Mouse (Mus musculus) liver, embryonic 11.5 days (tissue): Measurements from ENCODE around the gene Stx7. TPM values are rescaled to one million over a fixed set of nuclear protein-coding genes. Genes with fewer than 3 reads are reported as not detected.
A peak's percentile ranks its signal among the peaks of the same experiment; 100 is the strongest.

Experiments
- ATAC-seq: fragments of 200-750 bp; cut with Nextera tagmentation; replicated peaks from 2 replicates; pipeline ENCODE4 v1.8.0; 2017; ENCODE audit warnings: moderate number of reproducible peaks, mild to moderate bottlenecking, moderate TSS enrichment, moderate library complexity; ENCODE audit not compliant: low FRiP score
- DNase-seq: peaks from one replicate; pipeline ENCODE4 v3.0.0-alpha.2; 2017; ENCODE audit warnings: low spot score
- H3K27ac ChIP-seq: fragments of 300-500 bp; sonication (generic); 2 replicates; pipeline ENCODE4 v1.5.1; 2014; ENCODE audit warnings: mild to moderate bottlenecking, low read depth, low read length, control low read depth
- H3K27me3 ChIP-seq: fragments of 300-500 bp; sonication (generic); replicated peaks from 2 replicates; pipeline ENCODE4 v1.6.1; 2014; ENCODE audit warnings: low read length, mixed read lengths; ENCODE audit not compliant: control insufficient read depth, insufficient read depth
- H3K36me3 ChIP-seq: fragments of 300-500 bp; sonication (generic); 2 replicates; pipeline ENCODE4 v1.6.1; 2014; ENCODE audit warnings: mild to moderate bottlenecking, low read length, moderate library complexity, mixed read lengths; ENCODE audit not compliant: control insufficient read depth, insufficient read depth
- H3K4me1 ChIP-seq: fragments of 300-500 bp; sonication (generic); replicated peaks from 2 replicates; pipeline ENCODE4 v1.6.1; 2014; ENCODE audit warnings: low read length, mixed read lengths; ENCODE audit not compliant: control insufficient read depth, insufficient read depth
- H3K4me2 ChIP-seq: fragments of 300-500 bp; sonication (generic); 2 replicates; pipeline ENCODE4 v1.6.1; 2014; ENCODE audit warnings: mild to moderate bottlenecking, control low read depth, moderate library complexity
- H3K4me3 ChIP-seq: fragments of 300-500 bp; sonication (generic); 2 replicates; pipeline ENCODE4 v1.5.1; 2014; ENCODE audit warnings: low read depth, low read length, control low read depth
- H3K9ac ChIP-seq: fragments of 300-500 bp; sonication (generic); 2 replicates; pipeline ENCODE4 v1.6.1; 2014; ENCODE audit warnings: low read depth, low read length, control low read depth
- H3K9me3 ChIP-seq: fragments of 300-500 bp; sonication (generic); 2 replicates; pipeline ENCODE4 v1.6.1; 2016; ENCODE audit warnings: low read length, inconsistent platforms, mixed read lengths; ENCODE audit not compliant: control insufficient read depth
- WGBS: fragments of 180-500 bp; shearing (Covaris S2); extraction: QIAGEN DNeasy Blood & Tissue Kit; methylation state at CpG from one replicate; pipeline ENCODE4 v1.1.7; 2014; 5-methylcytosine and 5-hydroxymethylcytosine counted together
- polyA plus RNA-seq: library from polyadenylated mRNA; unstranded; fragments of >200 nt; fragmentation: Nextera tagmentation; extraction: Ambion mirVana; gene quantifications from 2 replicates; pipeline ENCODE4 v1.2.1, GENCODE M21; 2014

Gene Stx7
- polyA plus RNA-seq, 1 experiment from 2014 or later = 50.7 TPM

GRCm38 (mm10) chr10:24223449-24224143, 74.5 kb downstream of the Stx7 start, which contains the start of gene Moxd1:
Gene Moxd1, plus strand, starts transcription at chr10:24223517.
- Histone ChIP-seq H3K9ac (no peak within 1 kb of the TSS), H3K4me3 (peak within 1 kb of the TSS; percentile 46), H3K4me1 (no peaks in the 10 kb centered on the region), H3K4me2 (peak within 1 kb of the TSS; percentile 72), H3K27me3 (peaks cover 34% of the 10 kb centered on the region), H3K36me3 (no peaks in the 10 kb centered on the region), H3K9me3 (no peaks in the 10 kb centered on the region), H3K27ac (no peak within 1 kb of the TSS)
- DNase-seq = peak; percentile 39
- WGBS = 2% methylated on average over 55 of the region's 56 CpGs
- ATAC-seq = 0 out of 2 replicates have a peak, but pooled peaks have one; percentile 41

- H3K4me3 ChIP-seq = no peak overlapping the region
- H3K4me2 ChIP-seq = no peak overlapping the region
- H3K27me3 ChIP-seq = peaks cover 34% of the 10 kb centered on the region
- no peaks in the 10 kb centered on the region for H3K4me1 ChIP-seq
- DNase-seq = no peak
- no peaks in the 10 kb centered on the region for H3K9me3 ChIP-seq
- no peak overlapping the region for H3K9ac ChIP-seq
- H3K36me3 ChIP-seq = no peaks in the 10 kb centered on the region
- 28% methylated on average over 8 of the region's 8 CpGs for WGBS
- H3K27ac ChIP-seq = no peak overlapping the region
- no peak for ATAC-seq
These were observed 75.5 kb downstream of the Stx7 start for GRCm38 (mm10) chr10:24224591-24224990.

- Histone ChIP-seq H3K9me3 (no peaks in the 10 kb centered on the region), H3K9ac (no peak overlapping the region), H3K4me1 (no peaks in the 10 kb centered on the region), H3K27me3 (peaks cover 17% of the 10 kb centered on the region), H3K4me2 (no peak overlapping the region), H3K27ac (no peak overlapping the region), H3K4me3 (no peak overlapping the region), H3K36me3 (no peaks in the 10 kb centered on the region)
- WGBS = 69% methylated on average over 12 of the region's 12 CpGs
- no peak for DNase-seq
- ATAC-seq = no peak
These were observed 79.4 kb downstream of the Stx7 start for GRCm38 (mm10) chr10:24228318-24229183.

GRCm38 (mm10) chr10:24232281-24232680, 83.2 kb downstream of the Stx7 start:
- Histone ChIP-seq H3K9me3 (no peaks in the 10 kb centered on the region), H3K36me3 (no peaks in the 10 kb centered on the region), H3K4me2 (no peak overlapping the region), H3K4me3 (no peak overlapping the region), H3K9ac (no peak overlapping the region), H3K27ac (no peak overlapping the region), H3K4me1 (no peaks in the 10 kb centered on the region), H3K27me3 (no peaks in the 10 kb centered on the region)
- no peak for DNase-seq
- no peak for ATAC-seq
- 75% methylated on average over 4 of the region's 4 CpGs for WGBS

- Histone ChIP-seq H3K9me3 (no peaks in the 10 kb centered on the region), H3K36me3 (no peaks in the 10 kb centered on the region), H3K4me1 (no peaks in the 10 kb centered on the region), H3K9ac (no peak overlapping the region), H3K4me3 (no peak overlapping the region), H3K4me2 (no peak overlapping the region), H3K27me3 (no peaks in the 10 kb centered on the region), H3K27ac (no peak overlapping the region)
- ATAC-seq (no peak), DNase-seq (no peak)
- WGBS = 82% methylated on average over 23 of the region's 23 CpGs
These were observed 86.6 kb downstream of the Stx7 start for GRCm38 (mm10) chr10:24235426-24236283.

Other genes starting within 250 kb of the Stx7 start
- not detected in 2 replicates for gene Taar1, start 228.9 kb upstream of the Stx7 start, polyA plus RNA-seq
- gene Taar2, start 210.7 kb upstream of the Stx7 start, polyA plus RNA-seq = not detected in 2 replicates
- not detected in 2 replicates for gene Taar3, start 199.7 kb upstream of the Stx7 start, polyA plus RNA-seq
- gene Taar4, start 188.8 kb upstream of the Stx7 start, polyA plus RNA-seq = not detected in 2 replicates
- not detected in 2 replicates for gene Taar5, start 178.6 kb upstream of the Stx7 start, polyA plus RNA-seq
- gene Taar6, start 163.7 kb upstream of the Stx7 start, polyA plus RNA-seq = not detected in 2 replicates
- not detected in 2 replicates for gene Taar7a, start 155.8 kb upstream of the Stx7 start, polyA plus RNA-seq
- gene Taar7b, start 149.4 kb upstream of the Stx7 start, polyA plus RNA-seq = not detected in 2 replicates
- gene Taar7d, start 122.1 kb upstream of the Stx7 start, polyA plus RNA-seq = not detected in 2 replicates
- not detected in 2 replicates for gene Taar7e, start 111.7 kb upstream of the Stx7 start, polyA plus RNA-seq
- not detected in 2 replicates for gene Taar7f, start 99.8 kb upstream of the Stx7 start, polyA plus RNA-seq
- gene Taar8a, start 72.8 kb upstream of the Stx7 start, polyA plus RNA-seq = not detected in 2 replicates
- not detected in 2 replicates for gene Taar8b, start 57.0 kb upstream of the Stx7 start, polyA plus RNA-seq
- gene Taar8c, start 47.4 kb upstream of the Stx7 start, polyA plus RNA-seq = not detected in 2 replicates
- gene Taar9, start 39.8 kb upstream of the Stx7 start, polyA plus RNA-seq = not detected in 2 replicates
- gene Moxd1, start 74.2 kb downstream of the Stx7 start, polyA plus RNA-seq = 2.3 and 2.8 TPM in 2 replicates